Mouse (Mus musculus) spleen, postnatal 4 days (tissue): ENCODE data around the gene Laptm4a.

Experiments used
- DNase-seq, 2 experiments: peaks; one replicate each; pipeline ENCODE4 v3.0.0; 2022; ENCODE audit warnings: low spot score in 2 of 2

The Laptm4a gene

GRCm38 (mm10) chr12:8954161-8954561, 32.7 kb downstream of the Laptm4a start:
- no peak for DNase-seq

- DNase-seq = no peak
Measured at GRCm38 (mm10) chr12:8961607-8962316, 40.3 kb downstream of the Laptm4a start.

GRCm38 (mm10) chr12:8969828-8970227, 48.4 kb downstream of the Laptm4a start:
- DNase-seq = no peak

GRCm38 (mm10) chr12:8973820-8974465, 52.5 kb downstream of the Laptm4a start, which contains the start of gene Wdr35:
Gene Wdr35 (plus strand): TSS chr12:8973892.
- peak; percentile 86 to 94 for DNase-seq

GRCm38 (mm10) chr12:8975076-8975475, 53.6 kb downstream of the Laptm4a start:
- DNase-seq = no peak
